Mouse (Mus musculus) lung, postnatal 0 days (tissue): ENCODE data around the gene Ola1. TPM values are rescaled to one million over a fixed set of nuclear protein-coding genes. Genes with fewer than 3 reads are reported as not detected.

Source experiments
- ATAC-seq: fragments of 200-750 bp; cut with Nextera tagmentation; 2 replicates; pipeline ENCODE4 v1.8.0; 2017; ENCODE audit warnings: moderate library complexity
- DNase-seq: peaks from one replicate; pipeline ENCODE4 v3.0.0-alpha.2; 2016; ENCODE audit warnings: low spot score
- H3K27ac ChIP-seq: fragments of 300-500 bp; sonication (generic); 2 replicates; pipeline ENCODE4 v1.5.1; 2014; ENCODE audit warnings: antibody characterized with exemption, mild to moderate bottlenecking, low read length, mixed read lengths
- H3K27me3 ChIP-seq: fragments of 300-500 bp; sonication (generic); replicated peaks from 2 replicates; pipeline ENCODE4 v1.6.1; 2014; ENCODE audit warnings: low read length, mixed read lengths; ENCODE audit not compliant: insufficient read depth
- H3K36me3 ChIP-seq: fragments of 300-500 bp; sonication (generic); 2 replicates; pipeline ENCODE4 v1.6.1; 2014; ENCODE audit warnings: low read length, mixed read lengths; ENCODE audit not compliant: insufficient read depth
- H3K4me1 ChIP-seq: fragments of 300-500 bp; sonication (generic); 2 replicates; pipeline ENCODE4 v1.6.1; 2014; ENCODE audit warnings: antibody characterized with exemption, low read depth, low read length, mixed read lengths; ENCODE audit not compliant: insufficient read depth
- H3K4me2 ChIP-seq: fragments of 300-500 bp; sonication (generic); replicated peaks from 2 replicates; pipeline ENCODE4 v1.6.1; 2014; ENCODE audit warnings: low read depth, mild to moderate bottlenecking, low read length, moderate library complexity, mixed read lengths
- H3K4me3 ChIP-seq: fragments of 300-500 bp; sonication (generic); 2 replicates; pipeline ENCODE4 v1.5.1; 2014; ENCODE audit warnings: low read depth, low read length
- H3K9ac ChIP-seq: fragments of 300-500 bp; sonication (generic); replicated peaks from 2 replicates; pipeline ENCODE4 v1.6.1; 2014; ENCODE audit warnings: low read depth, mild to moderate bottlenecking
- H3K9me3 ChIP-seq: fragments of 300-500 bp; sonication (generic); 2 replicates; pipeline ENCODE4 v1.6.1; 2016; ENCODE audit warnings: low read length, mixed read lengths
- CTCF ChIP-seq: IDR thresholded peaks from 2 replicates; pipeline ENCODE4 v1.5.1; 2016; ENCODE audit warnings: antibody characterized with exemption, mild to moderate bottlenecking
- EP300 ChIP-seq: IDR thresholded peaks from 2 replicates; pipeline ENCODE4 v1.6.1; 2016; ENCODE audit warnings: antibody characterized with exemption, mild to moderate bottlenecking, control low read depth
- WGBS: fragments of 180-500 bp; shearing (Covaris S2); extraction: QIAGEN DNeasy Blood & Tissue Kit; methylation state at CpG from one replicate; pipeline ENCODE4 v1.1.7; 2014; 5-methylcytosine and 5-hydroxymethylcytosine counted together
- polyA plus RNA-seq: library from polyadenylated mRNA; unstranded; fragments of >200 nt; fragmentation: Nextera tagmentation; extraction: Ambion mirVana; gene quantifications from 2 replicates; pipeline ENCODE4 v1.2.1, GENCODE M21; 2015

Gene Ola1
- polyA plus RNA-seq, 1 experiment from 2014 or later: 30.6 TPM

GRCm38 (mm10) chr2:73093032-73093431, 125.7 kb downstream of the Ola1 start:
- no peak overlapping the region for H3K27ac ChIP-seq
- no peak for DNase-seq
- no peaks in the 10 kb centered on the region for H3K9me3 ChIP-seq
- no peak overlapping the region for H3K4me2 ChIP-seq
- no peaks in the 10 kb centered on the region for H3K4me1 ChIP-seq
- H3K9ac ChIP-seq: no peak overlapping the region
- no peak for ATAC-seq
- no peak for TF ChIP-seq EP300
- TF ChIP-seq CTCF: no peak
- H3K27me3 ChIP-seq: no peaks in the 10 kb centered on the region
- no peak overlapping the region for H3K4me3 ChIP-seq
- 73% methylated on average over 6 of the region's 6 CpGs for WGBS
- no peaks in the 10 kb centered on the region for H3K36me3 ChIP-seq

DNA sequence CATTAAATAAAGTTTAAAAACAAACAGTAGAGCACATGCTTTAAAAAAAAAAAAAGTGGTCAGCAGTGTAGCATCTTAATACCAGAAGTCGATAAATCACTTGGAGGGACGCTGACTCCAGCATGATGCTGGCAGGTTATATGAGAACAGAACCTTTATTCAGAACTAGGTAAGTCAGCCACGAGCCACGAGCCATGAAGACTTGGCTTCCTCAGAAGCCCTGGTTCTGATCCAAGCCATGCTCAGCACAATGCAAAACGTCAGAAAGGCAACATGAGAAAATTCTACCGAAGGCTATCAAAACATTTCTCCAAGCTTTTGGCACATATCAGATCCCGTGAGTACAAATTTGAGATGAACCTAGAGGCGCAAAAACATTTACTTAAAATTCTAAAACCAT, 127.4 kb downstream of the Ola1 start:
- Histone ChIP-seq H3K27ac (no peak overlapping the region), H3K36me3 (no peaks in the 10 kb centered on the region), H3K4me1 (no peaks in the 10 kb centered on the region), H3K9ac (no peak overlapping the region), H3K4me2 (no peak overlapping the region), H3K27me3 (no peaks in the 10 kb centered on the region), H3K9me3 (no peaks in the 10 kb centered on the region), H3K4me3 (no peak overlapping the region)
- 87% methylated on average over 8 of the region's 8 CpGs for WGBS
- ATAC-seq: no peak
- DNase-seq: no peak
- TF ChIP-seq CTCF (no peak), EP300 (no peak)

- Histone ChIP-seq H3K4me1 (0 out of 2 replicates have a peak, but pooled peaks cover 2% of the 10 kb centered on the region), H3K9ac (no peak overlapping the region), H3K9me3 (no peaks in the 10 kb centered on the region), H3K4me2 (no peak overlapping the region), H3K36me3 (no peaks in the 10 kb centered on the region), H3K27ac (no peak overlapping the region), H3K4me3 (no peak overlapping the region), H3K27me3 (no peaks in the 10 kb centered on the region)
- ATAC-seq: no peak
- 58% methylated on average over 3 of the region's 3 CpGs for WGBS
- no peak for DNase-seq
- TF ChIP-seq CTCF: no peak
- no peak for TF ChIP-seq EP300
Observed at GRCm38 (mm10) chr2:73087641-73088040, 131.1 kb downstream of the Ola1 start.

GRCm38 (mm10) chr2:73085669-73086304, 132.9 kb downstream of the Ola1 start:
- WGBS: 11% methylated on average over 8 of the region's 8 CpGs
- no peaks in the 10 kb centered on the region for H3K9me3 ChIP-seq
- no peak overlapping the region for H3K27ac ChIP-seq
- H3K4me1 ChIP-seq: 0 out of 2 replicates have a peak, but pooled peaks cover 2% of the 10 kb centered on the region
- no peak overlapping the region for H3K9ac ChIP-seq
- no peaks in the 10 kb centered on the region for H3K27me3 ChIP-seq
- ATAC-seq (peak; percentile 61), DNase-seq (peak; percentile 60)
- H3K36me3 ChIP-seq: no peaks in the 10 kb centered on the region
- no peak overlapping the region for H3K4me3 ChIP-seq
- TF ChIP-seq EP300 (no peak), CTCF (no peak)
- no peak overlapping the region for H3K4me2 ChIP-seq

- Histone ChIP-seq H3K9me3 (no peaks in the 10 kb centered on the region), H3K4me1 (0 out of 2 replicates have a peak, but pooled peaks cover 2% of the 10 kb centered on the region), H3K4me2 (0 out of 2 replicates have a peak overlapping the region, but pooled peaks have one; percentile 22), H3K27me3 (no peaks in the 10 kb centered on the region), H3K4me3 (no peak overlapping the region), H3K9ac (no peak overlapping the region), H3K36me3 (no peaks in the 10 kb centered on the region), H3K27ac (no peak overlapping the region)
- 59% methylated on average over 10 of the region's 10 CpGs for WGBS
- ATAC-seq: peak; percentile 82
- DNase-seq: peak; percentile 71
- TF ChIP-seq EP300 (no peak), CTCF (no peak)
Observed at GRCm38 (mm10) chr2:73082476-73082875, 136.2 kb downstream of the Ola1 start.

DNA sequence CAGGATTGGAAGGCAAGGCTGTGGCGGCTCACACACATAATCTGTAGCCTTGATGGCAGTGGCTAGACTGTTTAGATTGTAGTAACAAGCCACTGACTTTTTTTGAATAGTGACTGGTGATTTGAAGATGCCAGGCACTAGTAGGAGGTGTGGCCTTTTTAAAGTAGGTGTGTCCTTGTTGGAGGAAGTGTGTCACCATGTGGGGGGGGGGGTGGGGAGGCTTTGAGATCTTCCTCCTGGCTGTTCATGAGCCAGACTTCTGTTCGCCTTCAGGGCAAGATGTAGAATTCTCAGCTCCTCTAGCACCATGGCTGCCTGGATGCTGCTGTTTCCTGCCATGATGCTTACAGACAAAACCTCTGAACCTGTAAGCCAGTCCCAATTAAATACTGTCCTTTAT, 136.9 kb downstream of the Ola1 start:
- H3K4me2 ChIP-seq: no peak overlapping the region
- WGBS: 66% methylated on average over 2 of the region's 2 CpGs
- 0 out of 2 replicates have a peak, but pooled peaks have one; percentile 3 for ATAC-seq
- H3K9ac ChIP-seq: no peak overlapping the region
- H3K36me3 ChIP-seq: no peaks in the 10 kb centered on the region
- no peaks in the 10 kb centered on the region for H3K27me3 ChIP-seq
- peak; percentile 11 for DNase-seq
- H3K4me3 ChIP-seq: no peak overlapping the region
- no peaks in the 10 kb centered on the region for H3K9me3 ChIP-seq
- 0 out of 2 replicates have a peak, but pooled peaks cover 2% of the 10 kb centered on the region for H3K4me1 ChIP-seq
- no peak overlapping the region for H3K27ac ChIP-seq
- TF ChIP-seq CTCF (no peak), EP300 (no peak)
